ENCODE assay signal across 8 mouse cellular contexts in genomic region chr12:69537675-69538361, GRCm38 (mm10). TPM values are rescaled to one million over a fixed set of nuclear protein-coding genes. Genes with fewer than 3 reads are reported as not detected.
DNase-seq lines count a peak whose midpoint lies in the region; ATAC-seq lines count a peak whose summit lies in the region.

No protein-coding gene starts in this region.

- H3K4me1 ChIP-seq in embryonic facial prominence, embryonic 13.5 days, result peaks cover 30% of the 10 kb centered on the region
- peaks cover 51% of the 10 kb centered on the region for H3K4me1 ChIP-seq in liver, embryonic 12.5 days

- H3K4me2 ChIP-seq in embryonic facial prominence, embryonic 13.5 days, result peak overlapping the region; percentile 51
- H3K4me2 ChIP-seq in liver, embryonic 12.5 days, result peak overlapping the region; percentile 67

- peak overlapping the region; percentile 88 for H3K27ac ChIP-seq in embryonic facial prominence, embryonic 13.5 days
- peak overlapping the region; percentile 77 for H3K27ac ChIP-seq in liver, embryonic 12.5 days

- no peaks in the 10 kb centered on the region for H3K9me3 ChIP-seq in embryonic facial prominence, embryonic 13.5 days
- H3K9me3 ChIP-seq in liver, embryonic 12.5 days (replicated peaks), result no peaks in the 10 kb centered on the region

- H3K27me3 ChIP-seq in embryonic facial prominence, embryonic 13.5 days, result no peaks in the 10 kb centered on the region
- H3K27me3 ChIP-seq in liver, embryonic 12.5 days (replicated peaks), result no peaks in the 10 kb centered on the region

- no peaks in the 10 kb centered on the region for H3K36me3 ChIP-seq in embryonic facial prominence, embryonic 13.5 days
- H3K36me3 ChIP-seq in liver, embryonic 12.5 days, result no peaks in the 10 kb centered on the region

- peak; percentile 49 for DNase-seq in right cerebral cortex, adult 18-20 months
- DNase-seq in right cerebral cortex, postnatal 4 days, result no peak
- peak; percentile 73 for DNase-seq in heart, adult 8-10 months (ENCODE audit: low spot score)
- peak; percentile 41 for DNase-seq in kidney, adult 18-20 months
- peak; percentile 49 to 62 for DNase-seq in monocyte, adult 2 months (ENCODE audit: low read depth in 1 of 2, low spot score in 2 of 2)
- DNase-seq in thymus, postnatal 36 days, result peak; percentile 55 to 65

- 20% methylated on average over 19 of the region's 19 CpGs for WGBS in embryonic facial prominence, embryonic 13.5 days
- WGBS in liver, embryonic 12.5 days (ENCODE audit: insufficient replicate concordance), result 2% methylated on average over 19 of the region's 19 CpGs

- no peak overlapping the region for H3K4me3 ChIP-seq in embryonic facial prominence, embryonic 13.5 days
- peak overlapping the region; percentile 15 for H3K4me3 ChIP-seq in liver, embryonic 12.5 days

- peak; percentile 38; the same call in 1 of the 2 replicates for ATAC-seq in embryonic facial prominence, embryonic 13.5 days (ENCODE audit: insufficient number of reproducible peaks, insufficient read depth, low FRiP score, low TSS enrichment, low read depth)
- peak; percentile 49 for ATAC-seq in liver, embryonic 12.5 days

- H3K9ac ChIP-seq in embryonic facial prominence, embryonic 13.5 days, result peak overlapping the region; percentile 33
- peak overlapping the region; percentile 53 for H3K9ac ChIP-seq in liver, embryonic 12.5 days

RNA-seq across cellular contexts. Expression of gene Vcpkmt, which starts 45.0 kb away (rescaled TPM):
- polyA plus RNA-seq in embryonic facial prominence, embryonic 13.5 days (2015; fragmentation: Nextera tagmentation; extraction: Ambion mirVana), result 30.8 and 36.9 TPM in 2 replicates
- total RNA-seq in heart, adult 8-10 months (2022), result 1 to 10 TPM; 2.7 to 3.7 (median 3.3) TPM
- polyA plus RNA-seq in liver, embryonic 12.5 days (2016; fragmentation: Nextera tagmentation; extraction: Ambion mirVana), result 20.3 and 21.2 TPM in 2 replicates
